Mouse (Mus musculus) megakaryocyte, embryonic 14.5 days (primary cell): Measurements from ENCODE around the gene Fut4.

Experiments
- FLI1 ChIP-seq: IDR thresholded peaks from 2 replicates; pipeline ENCODE4 v1.6.1; 2012; ENCODE audit warnings: low read length, inconsistent platforms, mixed read lengths
- GATA1 ChIP-seq: IDR thresholded peaks from 3 replicates; pipeline ENCODE4 v1.6.1; 2012; ENCODE audit warnings: mixed read lengths, low read length, inconsistent platforms, borderline replicate concordance

DNA sequence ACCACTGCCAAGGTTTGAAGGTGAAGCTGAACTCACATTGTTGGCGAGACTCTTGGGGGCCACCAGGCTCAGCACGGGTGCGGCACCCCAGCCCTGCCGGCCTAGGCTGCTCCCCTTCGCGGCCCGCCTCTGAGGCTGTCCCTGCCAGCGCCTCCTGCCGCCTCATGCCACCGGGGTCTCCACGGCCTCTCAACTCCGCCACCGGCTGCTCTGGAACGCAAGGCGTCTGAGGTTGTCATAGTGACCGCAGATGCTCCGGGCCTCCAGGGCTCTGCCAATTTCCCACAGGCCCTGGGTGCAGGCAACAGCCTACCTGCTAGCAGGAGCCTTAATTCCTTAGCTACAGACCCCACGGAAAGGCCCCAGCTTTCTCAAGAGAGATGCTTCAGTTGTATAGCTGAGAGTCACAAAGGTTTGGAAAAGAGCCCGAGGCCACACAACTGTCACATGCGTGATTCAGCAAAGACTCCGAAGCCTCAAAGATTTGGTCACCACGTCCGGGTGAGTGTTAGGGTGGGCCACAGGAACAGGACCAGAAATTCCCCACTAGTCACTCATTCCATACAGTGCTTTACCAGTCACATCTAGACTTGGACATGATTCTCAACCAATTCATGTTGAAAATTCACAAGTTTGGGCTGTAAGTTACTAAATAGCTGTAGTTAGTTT is 18.7 kb upstream of the Fut4 start, which contains the start of gene 1700012B09Rik:
- TF ChIP-seq GATA1 (no peak), FLI1 (no peak)
